Mouse (Mus musculus) c-Kit-positive CD71-positive TER-119-positive erythroid progenitor cells, embryonic 14.5 days (primary cell): ENCODE results near the gene Plekha5.
"Not testable (repeated sequence)": the region's sequence is repeated elsewhere in the genome, so short reads cannot be mapped to it uniquely, and the experiment has no call there.

Experiments used
- DNase-seq: peaks from one replicate; pipeline ENCODE4 v3.0.0-alpha.2; 2013; ENCODE audit warnings: low spot score

Plekha5 gene

GRCm38 (mm10) chr6:140576961-140577821 lies 153.3 kb downstream of the Plekha5 start:
- no peak for DNase-seq

DNA sequence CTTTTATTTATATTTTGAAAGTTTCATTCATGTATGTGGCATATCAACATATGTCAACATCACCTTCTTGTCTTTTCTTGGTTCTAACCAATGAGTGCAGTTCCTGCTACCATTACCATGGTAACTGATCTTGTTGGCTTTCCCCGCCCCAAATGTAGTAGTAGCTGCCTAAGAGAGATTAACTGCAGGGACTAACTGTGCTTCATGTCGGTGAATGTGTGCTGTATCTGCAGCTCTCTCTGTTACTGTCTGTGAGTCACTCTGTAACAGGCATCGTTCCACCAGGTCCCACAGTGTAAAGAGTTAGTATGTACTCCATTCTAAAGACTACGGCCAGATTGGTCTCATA lies 153.9 kb downstream of the Plekha5 start:
- no peak for DNase-seq

GRCm38 (mm10) chr6:140578985-140579384 lies 155.1 kb downstream of the Plekha5 start:
- DNase-seq = not testable (repeated sequence)

- DNase-seq = no peak
These were observed 156.3 kb downstream of the Plekha5 start for GRCm38 (mm10) chr6:140580170-140580569.

- DNase-seq = no peak
These were observed 162.9 kb downstream of the Plekha5 start for GRCm38 (mm10) chr6:140586714-140587259.

- no peak for DNase-seq
These were observed 167.5 kb downstream of the Plekha5 start for GRCm38 (mm10) chr6:140591331-140591730.

- DNase-seq = no peak
These were observed 168.9 kb downstream of the Plekha5 start for GRCm38 (mm10) chr6:140592713-140593112.

GRCm38 (mm10) chr6:140593420-140594170 lies 169.7 kb downstream of the Plekha5 start:
- no peak for DNase-seq

- DNase-seq = not testable (repeated sequence)
These were observed 171.7 kb downstream of the Plekha5 start for GRCm38 (mm10) chr6:140595551-140595950.

DNA sequence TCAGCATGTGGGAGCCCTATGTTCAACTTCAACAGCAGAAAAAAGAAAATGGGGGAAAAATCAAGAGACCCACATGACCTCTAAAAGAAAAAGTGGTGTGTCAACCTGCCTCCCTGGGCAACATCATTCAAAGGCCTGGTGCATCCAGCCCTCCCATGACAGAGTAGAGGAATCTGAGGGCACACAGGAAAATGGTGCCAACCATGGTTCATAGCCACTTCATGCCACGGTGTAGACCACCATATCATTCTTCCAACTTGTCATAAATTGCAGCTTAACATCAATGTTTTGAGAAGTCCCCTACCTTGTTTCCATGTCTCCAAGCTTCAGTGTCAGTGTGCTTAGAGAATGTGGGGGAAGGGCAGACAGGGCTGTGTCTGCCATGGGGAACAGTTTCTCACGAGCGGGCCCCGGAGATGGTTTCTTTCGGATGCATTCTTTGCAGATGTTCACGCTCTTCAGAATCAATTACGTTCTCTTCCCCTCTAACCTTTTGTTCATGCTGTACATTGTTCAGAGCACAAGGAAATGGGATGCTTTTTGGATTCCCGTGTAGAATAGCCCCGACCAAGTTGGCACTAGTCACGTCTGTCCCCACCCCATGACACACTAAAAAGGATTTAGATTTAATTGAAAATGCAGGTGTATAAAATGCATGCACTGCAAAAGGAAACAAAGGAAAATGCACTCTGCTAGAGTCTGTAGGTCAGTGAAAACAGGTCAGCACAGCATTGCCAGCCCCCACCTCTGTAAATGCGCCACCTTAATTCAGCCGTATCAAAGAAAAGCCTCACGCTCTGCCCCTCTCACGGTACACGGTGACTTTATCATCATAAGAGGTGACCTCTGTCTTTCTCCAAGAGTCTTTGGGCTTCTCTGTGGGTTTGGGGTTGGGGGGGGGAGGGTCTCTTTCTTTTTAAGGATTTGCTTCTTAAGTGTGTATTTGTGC lies 173.8 kb downstream of the Plekha5 start:
- DNase-seq = no peak

DNA sequence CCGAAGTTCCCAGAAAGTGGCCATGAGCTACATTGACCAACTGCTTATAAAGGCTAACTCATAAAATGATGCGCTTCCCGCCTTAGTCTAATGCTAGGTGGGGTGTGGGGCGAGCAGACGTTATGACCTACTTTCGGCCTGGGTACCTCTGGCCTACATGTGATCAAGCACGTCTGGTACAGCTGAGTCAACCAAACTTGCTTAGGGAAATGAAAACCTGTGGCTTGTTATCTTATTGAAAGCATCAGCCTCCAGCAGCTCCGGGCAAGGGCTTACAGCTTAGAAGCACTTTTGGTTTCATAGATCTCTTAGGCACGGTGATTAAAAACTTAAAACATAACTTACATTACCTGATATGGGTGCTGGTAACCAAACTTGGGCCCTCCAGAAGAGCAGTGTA lies 174.7 kb downstream of the Plekha5 start:
- no peak for DNase-seq

DNA sequence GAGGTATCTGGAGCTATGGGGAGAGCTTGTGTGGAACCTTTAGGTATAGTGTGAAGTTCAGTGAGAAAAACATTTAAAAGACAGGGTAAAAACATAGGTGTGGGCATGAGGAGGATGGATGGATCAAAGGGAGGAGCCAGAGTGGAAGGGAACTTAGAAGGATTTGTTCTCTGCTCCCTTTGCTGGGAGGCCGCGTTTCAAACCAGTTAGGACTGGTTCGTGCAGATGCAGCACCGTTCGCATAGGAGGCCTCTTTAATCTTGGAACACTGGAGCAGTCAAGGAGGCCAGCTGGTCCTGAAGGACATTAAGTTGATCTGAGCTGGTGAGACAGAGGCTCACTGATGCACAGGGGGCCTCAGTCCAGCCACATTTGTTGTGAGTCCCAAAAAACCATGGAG lies 175.5 kb downstream of the Plekha5 start:
- DNase-seq = no peak

GRCm38 (mm10) chr6:140600671-140601070 lies 176.8 kb downstream of the Plekha5 start:
- not testable (repeated sequence) for DNase-seq

GRCm38 (mm10) chr6:140601175-140601574 lies 177.3 kb downstream of the Plekha5 start:
- DNase-seq = no peak

DNA sequence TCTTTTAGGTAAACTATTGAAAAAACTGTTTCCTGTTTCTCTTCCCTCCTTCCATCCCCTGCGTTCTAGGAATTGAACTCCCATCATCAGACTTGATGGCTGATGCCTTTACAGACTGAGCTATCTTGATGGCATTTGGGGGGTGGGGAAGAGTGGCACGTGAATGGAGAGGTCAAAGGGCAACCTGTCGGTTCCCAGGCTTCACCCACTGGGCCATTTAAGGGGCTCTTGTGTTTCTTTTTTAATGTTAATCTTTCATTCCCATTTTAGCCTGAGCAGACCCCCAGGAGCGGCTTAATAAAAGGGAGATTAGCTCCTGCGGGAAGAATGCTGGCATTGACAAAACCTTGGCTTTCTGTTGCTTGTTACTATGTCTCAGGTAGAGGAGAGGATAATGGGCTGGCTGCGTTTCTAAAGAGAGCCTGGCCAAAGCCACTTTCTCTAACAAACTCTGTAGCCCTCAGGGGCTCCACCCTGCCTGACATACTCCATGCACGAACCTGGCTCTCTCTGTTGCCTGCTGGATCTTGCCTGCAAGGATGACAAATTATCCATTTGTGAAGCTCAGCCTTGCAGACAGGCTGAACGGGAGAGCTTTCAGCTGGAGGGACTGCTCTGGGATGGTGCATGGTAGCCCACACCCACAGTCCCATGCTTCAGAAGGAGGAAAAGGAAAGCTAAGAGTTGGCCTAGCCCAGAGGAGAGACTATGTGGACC lies 179.5 kb downstream of the Plekha5 start:
- DNase-seq = no peak

DNA sequence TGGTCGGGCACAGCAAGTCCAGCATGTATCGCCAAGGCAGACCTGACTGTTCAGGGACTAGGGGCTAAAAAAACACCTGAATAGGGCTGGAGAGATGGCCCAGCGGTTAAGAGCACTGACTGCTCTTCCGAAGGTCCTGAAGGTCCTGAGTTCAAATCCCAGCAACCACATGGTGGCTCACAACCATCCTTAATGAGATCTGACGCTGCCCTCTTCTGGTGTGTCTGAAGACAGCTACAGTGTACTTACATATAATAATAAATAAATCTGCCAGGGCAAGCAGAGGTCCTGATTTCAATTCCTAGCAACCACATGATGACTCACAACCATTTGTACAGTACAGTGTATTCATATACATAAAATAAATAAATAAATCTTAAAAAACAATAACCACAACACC lies 181.3 kb downstream of the Plekha5 start:
- DNase-seq = not testable (repeated sequence)

DNA sequence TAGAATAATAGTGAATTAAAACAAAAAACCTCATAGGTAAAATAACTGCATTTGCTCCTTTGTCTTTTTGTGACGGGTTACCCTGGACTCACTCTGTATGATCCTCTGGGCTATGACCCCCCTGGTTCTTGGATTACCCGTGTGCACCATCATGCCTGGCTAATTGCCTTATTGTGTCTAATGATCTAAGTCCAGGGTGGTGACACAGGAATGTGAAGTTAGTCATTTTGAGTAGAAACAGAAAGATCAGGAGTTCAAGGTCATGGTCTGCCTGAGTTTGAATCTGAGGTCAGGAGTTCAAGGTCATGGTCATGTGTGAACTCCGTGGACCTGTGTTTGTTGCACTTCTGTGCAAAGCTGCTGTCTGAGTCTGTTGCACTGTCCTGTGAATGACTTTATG lies 181.9 kb downstream of the Plekha5 start:
- no peak for DNase-seq

GRCm38 (mm10) chr6:140606534-140606933 lies 182.7 kb downstream of the Plekha5 start:
- DNase-seq = no peak

- no peak for DNase-seq
These were observed 184.8 kb downstream of the Plekha5 start for GRCm38 (mm10) chr6:140608666-140609065.

- DNase-seq = no peak
These were observed 185.7 kb downstream of the Plekha5 start for GRCm38 (mm10) chr6:140609533-140609932.

DNA sequence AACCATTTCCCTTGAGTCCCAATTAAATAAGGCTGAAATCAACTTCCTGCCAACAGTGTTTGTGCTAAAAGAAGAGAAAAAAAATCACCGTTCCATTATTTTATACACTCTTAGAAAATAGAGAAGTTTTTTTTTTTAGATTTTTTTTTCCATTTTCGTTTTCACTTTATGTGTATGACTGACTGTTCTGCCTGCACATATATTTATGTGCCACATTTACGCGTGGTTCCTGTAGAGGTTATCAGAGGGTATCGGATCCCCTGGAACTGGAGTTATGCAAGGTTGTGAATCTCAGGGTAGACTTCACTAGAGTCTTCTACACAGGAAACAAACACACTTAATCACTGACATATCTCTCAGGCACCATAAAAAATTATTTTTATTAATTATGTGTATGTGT lies 186.3 kb downstream of the Plekha5 start:
- no peak for DNase-seq
